Mouse (Mus musculus) midbrain, embryonic 14.5 days (tissue): Measurements from ENCODE around the gene Ces2f. TPM values are rescaled to one million over a fixed set of nuclear protein-coding genes. Genes with fewer than 3 reads are reported as not detected.

Experiments
- ATAC-seq: fragments of 200-750 bp; cut with Nextera tagmentation; 2 replicates; pipeline ENCODE4 v1.8.0; 2017; ENCODE audit warnings: moderate number of reproducible peaks, moderate library complexity; ENCODE audit not compliant: low FRiP score, low TSS enrichment
- DNase-seq: peaks from one replicate; pipeline ENCODE4 v3.0.0-alpha.2; 2015
- H3K27ac ChIP-seq: fragments of 300-500 bp; sonication (generic); replicated peaks from 2 replicates; pipeline ENCODE4 v1.5.1; 2014; ENCODE audit warnings: mild to moderate bottlenecking, low read depth, low read length, moderate library complexity
- H3K27me3 ChIP-seq: fragments of 300-500 bp; sonication (generic); 2 replicates; pipeline ENCODE4 v1.6.1; 2014; ENCODE audit warnings: low read length, control low read depth, mixed read lengths; ENCODE audit not compliant: control insufficient read depth, insufficient read depth
- H3K36me3 ChIP-seq: fragments of 300-500 bp; sonication (generic); 2 replicates; pipeline ENCODE4 v1.6.1; 2014; ENCODE audit warnings: low read length, control low read depth; ENCODE audit not compliant: control insufficient read depth, insufficient read depth
- H3K4me1 ChIP-seq: fragments of 300-500 bp; sonication (generic); 2 replicates; pipeline ENCODE4 v1.6.1; 2014; ENCODE audit warnings: mild to moderate bottlenecking, antibody characterized with exemption, low read length, control low read depth; ENCODE audit not compliant: control insufficient read depth, insufficient read depth
- H3K4me2 ChIP-seq: fragments of 300-500 bp; sonication (generic); 2 replicates; pipeline ENCODE4 v1.6.1; 2014; ENCODE audit warnings: mild to moderate bottlenecking, low read length, moderate library complexity
- H3K4me3 ChIP-seq: fragments of 300-500 bp; sonication (generic); replicated peaks from 2 replicates; pipeline ENCODE4 v1.5.1; 2014; ENCODE audit warnings: low read depth, low read length
- H3K9ac ChIP-seq: fragments of 300-500 bp; sonication (generic); replicated peaks from 2 replicates; pipeline ENCODE4 v1.6.1; 2014; ENCODE audit warnings: mild to moderate bottlenecking, low read length, moderate library complexity
- H3K9me3 ChIP-seq: fragments of 300-500 bp; sonication (generic); 2 replicates; pipeline ENCODE4 v1.6.1; 2016; ENCODE audit warnings: low read length, control low read depth, mixed read lengths; ENCODE audit not compliant: control insufficient read depth
- WGBS: fragments of 180-500 bp; shearing (Covaris S2); extraction: QIAGEN DNeasy Blood & Tissue Kit; methylation state at CpG from one replicate; pipeline ENCODE4 v1.1.7; 2014; 5-methylcytosine and 5-hydroxymethylcytosine counted together
- polyA plus RNA-seq: library from polyadenylated mRNA; unstranded; fragments of >200 nt; fragmentation: Nextera tagmentation; extraction: Ambion mirVana; gene quantifications from 2 replicates; pipeline ENCODE4 v1.2.1, GENCODE M21; 2014

The Ces2f gene
- polyA plus RNA-seq, 1 experiment from 2014 or later, result not detected

GRCm38 (mm10) chr8:104961537-104961961 is 14.4 kb downstream of the Ces2f start, which contains the start of gene Ces2g:
Ces2g (plus strand) TSS chr8:104961718.
- no peak for ATAC-seq
- H3K36me3 ChIP-seq, result no peaks in the 10 kb centered on the region
- H3K4me3 ChIP-seq, result no peak within 1 kb of the TSS
- H3K4me2 ChIP-seq, result no peak within 1 kb of the TSS
- H3K9me3 ChIP-seq, result no peaks in the 10 kb centered on the region
- H3K27me3 ChIP-seq, result no peaks in the 10 kb centered on the region
- DNase-seq, result no peak
- H3K27ac ChIP-seq, result no peak within 1 kb of the TSS
- no peak within 1 kb of the TSS for H3K9ac ChIP-seq
- H3K4me1 ChIP-seq, result no peaks in the 10 kb centered on the region
- 78% methylated on average over 5 of the region's 5 CpGs for WGBS

DNA sequence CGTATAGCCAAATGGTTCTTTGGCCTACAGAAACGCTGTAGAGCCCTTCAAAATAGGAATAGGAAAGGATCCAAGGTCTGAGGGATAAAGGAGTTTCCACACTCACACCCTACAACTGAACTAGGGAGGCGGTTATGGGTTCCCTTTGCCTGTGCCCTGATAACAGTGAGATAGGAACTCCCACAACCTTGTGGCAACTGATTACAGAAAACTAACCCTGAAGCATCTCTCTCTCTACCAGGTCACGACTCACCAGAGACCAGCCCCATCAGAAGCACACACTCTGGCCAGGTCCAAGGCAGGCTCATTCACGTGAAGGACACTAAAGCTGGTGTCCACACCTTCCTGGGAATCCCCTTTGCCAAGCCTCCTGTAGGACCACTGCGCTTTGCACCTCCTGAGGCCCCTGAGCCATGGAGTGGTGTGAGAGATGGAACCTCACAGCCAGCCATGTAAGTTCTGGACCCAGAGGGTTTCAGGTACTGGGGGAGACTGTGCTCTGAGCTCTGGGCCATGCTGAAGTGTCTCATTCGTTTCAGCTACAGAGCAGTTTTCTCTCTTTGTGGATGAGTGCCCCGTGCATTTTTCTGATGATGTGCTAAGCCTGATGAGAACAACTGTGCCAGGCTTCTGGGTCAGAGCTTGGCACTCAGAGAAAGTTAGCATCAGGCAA is 15.2 kb downstream of the Ces2f start:
- 80% methylated on average over 8 of the region's 8 CpGs for WGBS
- H3K27me3 ChIP-seq, result no peaks in the 10 kb centered on the region
- no peaks in the 10 kb centered on the region for H3K9me3 ChIP-seq

DNA sequence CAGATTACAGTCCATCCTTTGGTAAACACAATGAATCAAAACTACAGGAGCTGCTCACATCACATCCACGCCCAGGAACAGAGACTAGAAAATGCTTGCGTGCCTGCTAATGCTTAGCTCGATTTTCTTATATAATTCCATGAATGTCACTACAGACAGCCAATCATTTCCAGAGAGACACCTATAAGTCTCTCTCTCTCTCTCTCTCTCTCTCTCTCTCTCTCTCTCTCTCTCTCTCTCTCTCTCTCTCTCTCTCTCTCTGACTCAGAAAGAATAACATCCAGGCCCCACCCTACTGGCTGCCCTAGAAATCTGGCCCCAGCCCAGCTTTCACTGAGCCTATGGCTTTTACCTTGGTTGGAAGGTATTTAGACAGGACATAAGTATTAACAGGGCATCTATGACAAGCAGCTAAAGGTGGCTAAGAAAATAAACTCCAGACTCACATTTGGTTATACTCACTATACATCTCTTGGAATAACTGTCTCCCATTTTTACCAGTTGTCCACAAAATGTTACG is 16.3 kb downstream of the Ces2f start:
- no peak for DNase-seq
- H3K4me2 ChIP-seq, result no peak overlapping the region
- H3K4me1 ChIP-seq, result no peaks in the 10 kb centered on the region
- H3K4me3 ChIP-seq, result no peak overlapping the region
- no peaks in the 10 kb centered on the region for H3K27me3 ChIP-seq
- no peak overlapping the region for H3K9ac ChIP-seq
- no peaks in the 10 kb centered on the region for H3K36me3 ChIP-seq
- no peak for ATAC-seq
- no peaks in the 10 kb centered on the region for H3K9me3 ChIP-seq
- H3K27ac ChIP-seq, result no peak overlapping the region
- 86% methylated on average over 4 of the region's 4 CpGs for WGBS

More for the DNA sequence above, 15.2 kb downstream of the Ces2f start:
- Histone ChIP-seq H3K9ac (no peak overlapping the region), H3K4me1 (no peaks in the 10 kb centered on the region), H3K4me3 (no peak overlapping the region), H3K27ac (no peak overlapping the region), H3K4me2 (no peak overlapping the region), H3K36me3 (no peaks in the 10 kb centered on the region)
- ATAC-seq (no peak), DNase-seq (no peak)

DNA sequence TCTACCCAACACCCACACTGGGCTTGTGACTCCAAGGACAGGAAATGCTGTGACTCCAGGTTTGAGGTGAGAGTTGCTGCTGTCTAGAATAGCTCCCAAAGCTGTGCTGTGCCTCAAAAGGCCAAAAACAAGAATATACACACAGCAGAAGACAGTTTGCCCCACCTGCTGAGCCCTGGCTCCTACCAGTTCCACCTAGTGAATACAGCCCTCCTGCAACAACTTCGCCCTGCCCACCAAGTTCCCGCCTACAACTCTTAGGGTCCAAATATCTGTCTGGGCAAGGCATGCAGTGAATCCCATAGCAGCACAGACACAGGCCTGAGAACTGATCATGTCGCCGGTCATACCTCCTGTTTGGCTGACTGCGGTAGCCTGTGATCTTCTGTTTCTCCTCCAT is 37.0 kb downstream of the Ces2f start:
- 91% methylated on average over 5 of the region's 5 CpGs for WGBS
- no peak for ATAC-seq
- Histone ChIP-seq H3K27me3 (no peaks in the 10 kb centered on the region), H3K9ac (no peak overlapping the region), H3K9me3 (no peaks in the 10 kb centered on the region), H3K36me3 (no peaks in the 10 kb centered on the region), H3K4me1 (no peaks in the 10 kb centered on the region), H3K4me2 (no peak overlapping the region), H3K4me3 (no peak overlapping the region), H3K27ac (no peak overlapping the region)
- no peak for DNase-seq

- no peak for DNase-seq
- H3K27ac ChIP-seq, result no peak overlapping the region
- 88% methylated on average over 2 of the region's 2 CpGs for WGBS
Measured at GRCm38 (mm10) chr8:104984942-104985341, 37.8 kb downstream of the Ces2f start.

GRCm38 (mm10) chr8:104998191-104998590 is 51.0 kb downstream of the Ces2f start:
- 85% methylated on average over 6 of the region's 6 CpGs for WGBS
- Histone ChIP-seq H3K9me3 (no peaks in the 10 kb centered on the region), H3K36me3 (no peaks in the 10 kb centered on the region), H3K4me2 (no peak overlapping the region), H3K9ac (no peak overlapping the region), H3K27ac (no peak overlapping the region), H3K4me1 (no peaks in the 10 kb centered on the region), H3K4me3 (no peak overlapping the region), H3K27me3 (no peaks in the 10 kb centered on the region)
- DNase-seq, result no peak
- ATAC-seq, result no peak

More at GRCm38 (mm10) chr8:104984942-104985341, 37.8 kb downstream of the Ces2f start:
- no peak for ATAC-seq
- H3K27me3 ChIP-seq, result no peaks in the 10 kb centered on the region
- H3K9ac ChIP-seq, result no peak overlapping the region
- H3K4me2 ChIP-seq, result no peak overlapping the region
- H3K9me3 ChIP-seq, result no peaks in the 10 kb centered on the region
- no peaks in the 10 kb centered on the region for H3K4me1 ChIP-seq
- H3K4me3 ChIP-seq, result no peak overlapping the region
- H3K36me3 ChIP-seq, result no peaks in the 10 kb centered on the region

GRCm38 (mm10) chr8:104999183-104999582 is 52.0 kb downstream of the Ces2f start:
- Histone ChIP-seq H3K4me2 (no peak overlapping the region), H3K27ac (no peak overlapping the region), H3K4me3 (no peak overlapping the region), H3K9ac (no peak overlapping the region), H3K36me3 (no peaks in the 10 kb centered on the region), H3K9me3 (no peaks in the 10 kb centered on the region), H3K4me1 (no peaks in the 10 kb centered on the region), H3K27me3 (no peaks in the 10 kb centered on the region)
- 87% methylated on average over 6 of the region's 6 CpGs for WGBS
- DNase-seq (no peak), ATAC-seq (no peak)

DNA sequence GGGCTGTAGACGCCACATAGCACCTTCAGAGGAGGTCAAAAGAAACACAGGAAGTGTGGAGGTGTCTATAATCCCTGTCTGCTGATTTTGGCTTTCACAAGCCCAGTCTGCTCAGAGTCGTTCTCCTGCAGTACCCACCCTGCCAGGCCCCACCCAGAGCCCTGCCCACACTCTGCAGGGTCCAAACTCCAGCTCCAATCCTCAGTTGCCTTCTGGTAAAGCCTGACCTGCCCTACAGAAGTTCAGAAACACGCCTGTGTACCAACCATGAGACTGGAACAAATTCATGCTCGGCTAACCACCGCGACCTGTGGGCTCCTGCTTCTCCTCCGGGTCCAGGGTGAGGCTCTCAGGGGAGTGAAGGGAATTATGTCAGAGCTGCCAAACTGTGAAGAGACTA is 53.4 kb downstream of the Ces2f start, which contains the start of gene Ces2h:
TSS of gene Ces2h (plus strand) at position 268 of the 400 bp plus-strand sequence.
- H3K36me3 ChIP-seq, result no peaks in the 10 kb centered on the region
- H3K9ac ChIP-seq, result no peak within 1 kb of the TSS
- ATAC-seq (no peak), DNase-seq (no peak)
- no peak within 1 kb of the TSS for H3K4me2 ChIP-seq
- H3K27me3 ChIP-seq, result no peaks in the 10 kb centered on the region
- no peak within 1 kb of the TSS for H3K27ac ChIP-seq
- H3K4me1 ChIP-seq, result no peaks in the 10 kb centered on the region
- no peak within 1 kb of the TSS for H3K4me3 ChIP-seq
- 84% methylated on average over 7 of the region's 7 CpGs for WGBS
- H3K9me3 ChIP-seq, result no peaks in the 10 kb centered on the region
